Mouse (Mus musculus): ENCODE data around the gene Jaml.

DNA sequence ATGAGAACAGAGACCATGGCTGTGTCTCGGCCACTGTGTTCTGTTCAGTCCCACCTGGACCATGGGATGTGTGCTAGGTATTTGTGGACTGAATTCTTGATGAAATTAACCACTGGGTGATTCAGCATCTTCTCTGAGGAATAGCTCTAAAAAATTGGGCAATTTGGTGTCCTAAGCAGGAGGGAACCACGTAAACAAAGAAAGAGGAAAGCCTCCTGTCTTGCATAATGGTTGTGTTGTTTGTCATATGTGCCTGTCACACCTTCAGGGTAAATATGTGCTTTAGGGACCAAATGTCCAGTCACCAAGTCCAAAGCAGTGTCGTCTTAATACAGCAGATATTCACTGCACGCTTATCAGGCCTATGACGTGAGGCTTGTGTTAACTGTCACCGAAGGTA is 14.6 kb upstream of the Jaml start:
- no peak for TF ChIP-seq CTCF (IDR thresholded peaks at IDR 0.05; ENCODE audit: borderline replicate concordance, insufficient read depth, low read length)
- TF ChIP-seq POLR2A (IDR thresholded peaks at IDR 0.05; ENCODE audit: low read depth, low read length), result no peak

All from embryonic fibroblast, embryonic 13.5 days (primary cell).